Mouse (Mus musculus): ENCODE measurements around the gene Rab15.

- TF ChIP-seq POLR2A (IDR thresholded peaks at IDR 0.05; ENCODE audit: borderline replicate concordance, extremely low read depth, low read depth, low read length), result no peak
- TF ChIP-seq CTCF (IDR thresholded peaks at IDR 0.05; ENCODE audit: insufficient read depth, low read length), result no peak
These were observed 71.7 kb downstream of the Rab15 start for GRCm38 (mm10) chr12:76750866-76751459.

Data from lung, adult 2 months (tissue).